In the genomic region with DNA sequence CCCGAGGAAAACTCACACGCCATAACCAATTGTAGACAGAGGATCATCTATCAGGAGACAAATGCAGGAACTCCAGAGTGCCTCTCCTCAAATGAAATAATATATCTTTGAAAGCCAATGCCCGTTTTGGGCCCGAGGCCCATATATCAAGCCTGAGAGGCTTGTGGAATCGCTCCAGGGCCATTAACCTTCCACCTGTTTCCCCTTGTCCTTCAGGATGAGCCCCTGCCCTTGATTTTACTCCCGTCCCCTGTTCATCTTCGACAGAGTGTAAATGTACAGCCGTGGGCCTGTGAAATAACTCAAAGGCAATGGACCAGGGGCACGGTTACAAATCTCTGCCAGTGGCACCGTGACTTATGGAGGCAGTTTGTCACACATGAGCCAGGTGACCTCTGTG, we compare ENCODE assay signal across 32 mouse cellular contexts. TPM values are rescaled to one million over a fixed set of nuclear protein-coding genes. Genes with fewer than 3 reads are reported as not detected.
A peak's percentile ranks its signal among the peaks of the same experiment; 100 is the strongest.
DNase-seq lines count a peak whose midpoint lies in the region; ATAC-seq and TF ChIP-seq lines count a peak whose summit lies in the region.
"Had no signal": no experiment of that assay in that cellular context is flagged by ENCODE, and none has a peak within 500 bp of the region (broad histone marks: within the 10 kb centered on the region; RNA-seq: fewer than 3 reads in every experiment).

No protein-coding gene starts in this region.

- H3K9me3 ChIP-seq in kidney, postnatal 0 days (replicated peaks; ENCODE audit: low read length) = no peaks in the 10 kb centered on the region
- H3K9me3 ChIP-seq: forebrain, embryonic 15.5 days; hindbrain, embryonic 12.5 days; limb, embryonic 13.5 days; liver, embryonic 15.5 days; lung, embryonic 15.5 days; neural tube, embryonic 12.5 days had no signal

- ATAC-seq in kidney, postnatal 0 days (replicated peaks; ENCODE audit: low FRiP score, low read depth) = 0 out of 2 replicates have a peak, but pooled peaks have one; percentile 13
- ATAC-seq: forebrain, embryonic 15.5 days; Patski had no signal

- H3K4me3 ChIP-seq in kidney, postnatal 0 days (replicated peaks; ENCODE audit: low read depth, low read length) = no peak overlapping the region
- H3K4me3 ChIP-seq: forebrain, embryonic 15.5 days; gastrocnemius, adult 2 months; hindbrain, embryonic 12.5 days; left cerebral cortex, adult 2 months; limb, embryonic 13.5 days; liver, embryonic 15.5 days; lung, embryonic 15.5 days; neural tube, embryonic 12.5 days had no signal

- no peak overlapping the region for H3K9ac ChIP-seq in kidney, postnatal 0 days (ENCODE audit: low read depth, low read length)
- H3K9ac ChIP-seq: forebrain, embryonic 15.5 days; hindbrain, embryonic 12.5 days; limb, embryonic 13.5 days; liver, embryonic 15.5 days; lung, embryonic 15.5 days; neural tube, embryonic 12.5 days had no signal

- TF ChIP-seq CTCF in kidney, postnatal 0 days (IDR thresholded peaks at IDR 0.05; ENCODE audit: low read depth) = no peak

- H3K27ac ChIP-seq in kidney, postnatal 0 days = no peak overlapping the region
- H3K27ac ChIP-seq: forebrain, embryonic 15.5 days; gastrocnemius, adult 2 months; hindbrain, embryonic 12.5 days; left cerebral cortex, adult 2 months; limb, embryonic 13.5 days; liver, embryonic 15.5 days; lung, embryonic 15.5 days; macrophage; neural tube, embryonic 12.5 days had no signal

- no peaks in the 10 kb centered on the region; the same call in 1 of the 2 replicates for H3K4me1 ChIP-seq in kidney, postnatal 0 days (replicated peaks; ENCODE audit: insufficient read depth, low read length)
- H3K4me1 ChIP-seq: forebrain, embryonic 15.5 days; hindbrain, embryonic 12.5 days; limb, embryonic 13.5 days; liver, embryonic 15.5 days; neural tube, embryonic 12.5 days had no signal

- H3K36me3 ChIP-seq in kidney, postnatal 0 days (ENCODE audit: insufficient read depth, low read length) = no peaks in the 10 kb centered on the region
- H3K36me3 ChIP-seq: forebrain, embryonic 15.5 days; hindbrain, embryonic 12.5 days; limb, embryonic 13.5 days; liver, embryonic 15.5 days; lung, embryonic 15.5 days; neural tube, embryonic 12.5 days had no signal

- H3K4me2 ChIP-seq in kidney, postnatal 0 days (ENCODE audit: low read length) = no peak overlapping the region
- H3K4me2 ChIP-seq: forebrain, embryonic 15.5 days; heart, embryonic 11.5 days; hindbrain, embryonic 12.5 days; limb, embryonic 13.5 days; liver, embryonic 15.5 days; lung, embryonic 15.5 days; neural tube, embryonic 12.5 days had no signal

- DNase-seq in embryo, embryonic 10.5 days (ENCODE audit: low spot score) = peak; percentile 26
- no peak for DNase-seq in embryo, embryonic 10 days (ENCODE audit: low spot score)
- peak; percentile 54 for DNase-seq in kidney, postnatal 0 days (ENCODE audit: low spot score)
- DNase-seq in kidney, postnatal 36 days = no peak
- DNase-seq in adrenal gland, adult 8-10 months = peak; percentile 17
- DNase-seq in adrenal gland, postnatal 36 days = peak; percentile 20 to 22
- DNase-seq in lung, postnatal 36 days = no peak
- no peak for DNase-seq in frontal cortex, postnatal 25 days (ENCODE audit: low spot score in 2 of 2)
- DNase-seq: cerebellum, adult 18-20 months; cerebellum, postnatal 10 days; gastrocnemius, adult 2 months; gastrocnemius, postnatal 36 days; heart, adult 18-20 months; heart, postnatal 36 days; kidney, adult 9 months; midbrain, embryonic 14.5 days; thymus, postnatal 4 days had no signal

- WGBS in kidney, postnatal 0 days = 18% methylated on average over 10 of the region's 10 CpGs

- H3K27me3 ChIP-seq in kidney, postnatal 0 days (ENCODE audit: insufficient read depth, low read length) = peaks cover 15% of the 10 kb centered on the region
- H3K27me3 ChIP-seq: hindbrain, embryonic 12.5 days; limb, embryonic 13.5 days; liver, embryonic 15.5 days; lung, embryonic 15.5 days; neural tube, embryonic 12.5 days had no signal

RNA-seq across cellular contexts. Expression of a gene that starts 48.3 kb away (rescaled TPM):
- polyA plus RNA-seq in kidney, postnatal 0 days (2015; fragmentation: Nextera tagmentation; extraction: Ambion mirVana) = 0.34 and 0.38 TPM in 2 replicates
- 1 to 10 TPM; 1.7 to 4.0 (median 2.6) TPM for total RNA-seq in adrenal gland, adult 8-10 months (2022)
- total RNA-seq in adrenal gland, postnatal 36 days (2021) = 1 to 10 TPM; 2.1 to 4.4 TPM
- total RNA-seq: common myeloid progenitor, adult 5-6 weeks; layer of hippocampus, adult 18-20 months; layer of hippocampus, postnatal 14 days; left cerebral cortex, adult 2 months; left cerebral cortex, postnatal 25 days; megakaryocyte-erythroid progenitor cell, adult 5-6 weeks had no signal
- polyA plus RNA-seq: macrophage had no signal

Comparison
In these comparisons a context has a peak if more than half of its experiments do, and no peak if none do; other contexts are left out.
1. DNase-seq: peak in embryo, embryonic 10.5 days (single experiment), kidney, postnatal 0 days (single experiment), adrenal gland, adult 8-10 months (single experiment) and adrenal gland, postnatal 36 days (2 of 2); none in embryo, embryonic 10 days (single experiment), kidney, postnatal 36 days (0 of 2), lung, postnatal 36 days (single experiment) and frontal cortex, postnatal 25 days (0 of 2).